Comparison of ENCODE assay signal across 9 mouse cellular contexts in the genomic region with DNA sequence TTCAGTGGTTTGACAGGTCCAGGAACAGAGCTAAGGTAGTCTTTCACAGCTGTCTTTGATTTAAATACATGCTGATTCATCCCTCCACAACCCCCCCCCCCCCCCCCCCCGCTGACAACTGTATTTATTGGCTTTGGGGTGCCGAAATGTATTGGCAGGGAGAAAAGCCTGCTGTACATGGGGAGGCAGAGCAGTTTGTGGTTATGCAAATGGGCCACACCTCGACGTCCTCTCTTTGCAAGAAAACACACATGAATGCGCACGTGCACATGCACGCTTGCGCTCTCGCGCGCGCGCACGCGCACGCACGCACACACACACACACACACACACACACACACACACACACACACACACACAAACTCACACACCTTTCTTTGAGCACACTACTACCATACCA. TPM values are rescaled to one million over a fixed set of nuclear protein-coding genes. Genes with fewer than 3 reads are reported as not detected.
A peak's percentile ranks its signal among the peaks of the same experiment; 100 is the strongest.
DNase-seq lines count a peak whose midpoint lies in the region; ATAC-seq and TF ChIP-seq lines count a peak whose summit lies in the region.
"Had no signal": no experiment of that assay in that cellular context is flagged by ENCODE, and none has a peak within 500 bp of the region (broad histone marks: within the 10 kb centered on the region; RNA-seq: fewer than 3 reads in every experiment).

No protein-coding gene starts in this region.

- H3K9ac ChIP-seq in liver, postnatal 0 days (replicated peaks): no peak overlapping the region
- H3K9ac ChIP-seq in liver, embryonic 11.5 days (ENCODE audit: low read depth, low read length): no peak overlapping the region
- no peak overlapping the region for H3K9ac ChIP-seq in hindbrain, embryonic 13.5 days
- H3K9ac ChIP-seq: liver, embryonic 12.5 days; neural tube, embryonic 12.5 days had no signal

- TF ChIP-seq POLR2A in cortical plate, adult 2 months (IDR thresholded peaks at IDR 0.05; ENCODE audit: extremely low read depth, insufficient read depth, low read length): no peak

- WGBS in liver, postnatal 0 days (ENCODE audit: insufficient replicate concordance): 67% methylated on average over 16 of the region's 17 CpGs
- WGBS in liver, embryonic 11.5 days: 72% methylated on average over 16 of the region's 17 CpGs
- WGBS in hindbrain, embryonic 13.5 days: 78% methylated on average over 14 of the region's 17 CpGs

- H3K9me3 ChIP-seq in liver, postnatal 0 days (ENCODE audit: low read length): no peaks in the 10 kb centered on the region
- no peaks in the 10 kb centered on the region for H3K9me3 ChIP-seq in liver, embryonic 11.5 days (ENCODE audit: control insufficient read depth, low read length)
- H3K9me3 ChIP-seq in hindbrain, embryonic 13.5 days: no peaks in the 10 kb centered on the region
- H3K9me3 ChIP-seq: liver, embryonic 12.5 days; neural tube, embryonic 12.5 days had no signal

- no peaks in the 10 kb centered on the region for H3K27me3 ChIP-seq in liver, postnatal 0 days (ENCODE audit: insufficient read depth, low read length)
- H3K27me3 ChIP-seq in liver, embryonic 11.5 days (replicated peaks; ENCODE audit: control insufficient read depth, insufficient read depth, low read length): no peaks in the 10 kb centered on the region
- H3K27me3 ChIP-seq in hindbrain, embryonic 13.5 days: peaks cover 4% of the 10 kb centered on the region; the same call in 1 of the 2 replicates
- H3K27me3 ChIP-seq: liver, embryonic 12.5 days; neural tube, embryonic 12.5 days had no signal

- no peak overlapping the region for H3K27ac ChIP-seq in liver, postnatal 0 days (ENCODE audit: low read depth)
- no peak overlapping the region for H3K27ac ChIP-seq in liver, embryonic 11.5 days (ENCODE audit: low read depth, low read length)
- H3K27ac ChIP-seq in cortical plate, adult 2 months (ENCODE audit: insufficient read depth, low read length): no peak overlapping the region
- H3K27ac ChIP-seq in hindbrain, embryonic 13.5 days: no peak overlapping the region
- H3K27ac ChIP-seq: liver, embryonic 12.5 days; neural tube, embryonic 12.5 days had no signal

- no peaks in the 10 kb centered on the region for H3K36me3 ChIP-seq in liver, postnatal 0 days (replicated peaks; ENCODE audit: insufficient read depth, low read length)
- no peaks in the 10 kb centered on the region for H3K36me3 ChIP-seq in liver, embryonic 11.5 days (ENCODE audit: control insufficient read depth, insufficient read depth, low read length)
- H3K36me3 ChIP-seq in hindbrain, embryonic 13.5 days: no peaks in the 10 kb centered on the region
- H3K36me3 ChIP-seq: liver, embryonic 12.5 days; neural tube, embryonic 12.5 days had no signal

- no peak for ATAC-seq in liver, postnatal 0 days
- ATAC-seq in liver, embryonic 11.5 days (replicated peaks; ENCODE audit: low FRiP score): no peak
- peak; percentile 41; the same call in 1 of the 2 replicates for ATAC-seq in hindbrain, embryonic 13.5 days (ENCODE audit: low FRiP score)
- ATAC-seq: liver, embryonic 12.5 days had no signal

- peak; percentile 18 for DNase-seq in liver, postnatal 0 days
- no peak for DNase-seq in liver, embryonic 11.5 days (ENCODE audit: low spot score)
- DNase-seq in skeletal muscle tissue, adult 2 months (ENCODE audit: low read depth, low spot score): peak; percentile 13
- DNase-seq in ovary, adult 18-20 months (ENCODE audit: low spot score): no peak
- no peak for DNase-seq in kidney, adult 11 months

- H3K4me1 ChIP-seq in liver, postnatal 0 days (ENCODE audit: insufficient read depth): no peaks in the 10 kb centered on the region
- no peaks in the 10 kb centered on the region for H3K4me1 ChIP-seq in liver, embryonic 11.5 days (replicated peaks; ENCODE audit: control insufficient read depth, insufficient read depth, low read length)
- no peaks in the 10 kb centered on the region; the same call in 1 of the 2 replicates for H3K4me1 ChIP-seq in cortical plate, adult 2 months (ENCODE audit: control insufficient read depth, insufficient read depth, low read length)
- H3K4me1 ChIP-seq in hindbrain, embryonic 13.5 days (replicated peaks): peaks cover 17% of the 10 kb centered on the region
- H3K4me1 ChIP-seq: liver, embryonic 12.5 days; neural tube, embryonic 12.5 days had no signal

- no peak overlapping the region for H3K4me2 ChIP-seq in liver, postnatal 0 days (ENCODE audit: low read depth, low read length)
- H3K4me2 ChIP-seq in liver, embryonic 11.5 days: no peak overlapping the region
- peak overlapping the region; percentile 0; the same call in 1 of the 2 replicates for H3K4me2 ChIP-seq in hindbrain, embryonic 13.5 days
- H3K4me2 ChIP-seq: liver, embryonic 12.5 days; neural tube, embryonic 12.5 days had no signal

- no peak for TF ChIP-seq EP300 in liver, postnatal 0 days (IDR thresholded peaks at IDR 0.05; ENCODE audit: low read depth)

- no peak overlapping the region for H3K4me3 ChIP-seq in liver, postnatal 0 days (ENCODE audit: low read depth, low read length)
- H3K4me3 ChIP-seq in liver, embryonic 11.5 days (ENCODE audit: low read depth, low read length): no peak overlapping the region
- peak overlapping the region; percentile 17; the same call in 1 of the 2 replicates for H3K4me3 ChIP-seq in cortical plate, adult 2 months (ENCODE audit: insufficient read depth, low read length)
- no peak overlapping the region for H3K4me3 ChIP-seq in hindbrain, embryonic 13.5 days
- H3K4me3 ChIP-seq: liver, embryonic 12.5 days; neural tube, embryonic 12.5 days had no signal

- no peak for TF ChIP-seq CTCF in liver, postnatal 0 days (IDR thresholded peaks at IDR 0.05; ENCODE audit: low read depth)
- TF ChIP-seq CTCF in cortical plate, adult 2 months (IDR thresholded peaks at IDR 0.05; ENCODE audit: extremely low read depth, insufficient read depth, low read length): no peak

RNA-seq across cellular contexts. Expression of a gene that starts 58.5 kb away (rescaled TPM):
- 0.07 and 0.13 TPM in 2 replicates for polyA plus RNA-seq in liver, postnatal 0 days (2015; fragmentation: Nextera tagmentation; extraction: Ambion mirVana)
- polyA plus RNA-seq in liver, embryonic 11.5 days (2014; fragmentation: Nextera tagmentation; extraction: Ambion mirVana): not detected in 2 replicates
- 2.4 and 2.6 TPM in 2 replicates for polyA plus RNA-seq in cortical plate, adult 2 months (2012; rRNA removed)
- 0.43 and 0.44 TPM in 2 replicates for polyA plus RNA-seq in hindbrain, embryonic 13.5 days (2015; fragmentation: Nextera tagmentation; extraction: Ambion mirVana)

Comparison
In these comparisons a context has a peak if more than half of its experiments do, and no peak if none do; other contexts are left out.
1. DNase-seq: peak in liver, postnatal 0 days (single experiment) and skeletal muscle tissue, adult 2 months (single experiment); none in liver, embryonic 11.5 days (single experiment), ovary, adult 18-20 months (single experiment) and kidney, adult 11 months (single experiment).